ENCODE assay signal across 10 mouse cellular contexts in genomic region chr3:134237113-134237805, GRCm38 (mm10). TPM values are rescaled to one million over a fixed set of nuclear protein-coding genes. Genes with fewer than 3 reads are reported as not detected.
DNase-seq lines count a peak whose midpoint lies in the region; ATAC-seq and TF ChIP-seq lines count a peak whose summit lies in the region.
"Had no signal": no experiment of that assay in that cellular context is flagged by ENCODE, and none has a peak within 500 bp of the region (broad histone marks: within the 10 kb centered on the region; RNA-seq: fewer than 3 reads in every experiment).

No protein-coding gene starts in this region.

- H3K9me3 ChIP-seq in kidney, embryonic 15.5 days (replicated peaks) = no peaks in the 10 kb centered on the region
- H3K9me3 ChIP-seq in embryonic facial prominence, embryonic 14.5 days (ENCODE audit: control insufficient read depth, low read length) = no peaks in the 10 kb centered on the region
- no peaks in the 10 kb centered on the region for H3K9me3 ChIP-seq in intestine, postnatal 0 days (ENCODE audit: control insufficient read depth)

- WGBS in kidney, embryonic 15.5 days = 62% methylated on average over 3 of the region's 3 CpGs
- WGBS in embryonic facial prominence, embryonic 14.5 days = 56% methylated on average over 3 of the region's 3 CpGs
- 80% methylated on average over 3 of the region's 3 CpGs for WGBS in intestine, postnatal 0 days

- no peak for ATAC-seq in kidney, embryonic 15.5 days (replicated peaks; ENCODE audit: low FRiP score)
- no peak for ATAC-seq in embryonic facial prominence, embryonic 14.5 days (ENCODE audit: low read depth)
- ATAC-seq in intestine, postnatal 0 days = no peak

- peak overlapping the region; percentile 56 for H3K4me3 ChIP-seq in kidney, embryonic 15.5 days (replicated peaks)
- peak overlapping the region; percentile 51 for H3K4me3 ChIP-seq in embryonic facial prominence, embryonic 14.5 days (ENCODE audit: low read depth, low read length)
- 0 out of 2 replicates have a peak overlapping the region, but pooled peaks have one; percentile 51 for H3K4me3 ChIP-seq in intestine, postnatal 0 days (ENCODE audit: low read depth, low read length)

- peak overlapping the region; percentile 88 for H3K27ac ChIP-seq in kidney, embryonic 15.5 days
- H3K27ac ChIP-seq in embryonic facial prominence, embryonic 14.5 days (replicated peaks; ENCODE audit: low read depth, low read length) = peak overlapping the region; percentile 86
- no peak overlapping the region for H3K27ac ChIP-seq in intestine, postnatal 0 days (ENCODE audit: low read depth, low read length)

- no peak overlapping the region for H3K9ac ChIP-seq in kidney, embryonic 15.5 days
- H3K9ac ChIP-seq in embryonic facial prominence, embryonic 14.5 days (ENCODE audit: low read depth, low read length) = peak overlapping the region; percentile 67; the same call in 1 of the 2 replicates
- H3K9ac ChIP-seq in intestine, postnatal 0 days (ENCODE audit: low read depth, low read length) = no peak overlapping the region

- TF ChIP-seq CTCF in intestine, postnatal 0 days (IDR thresholded peaks at IDR 0.05; ENCODE audit: low read depth) = no peak

- peak overlapping the region; percentile 94 for H3K4me2 ChIP-seq in kidney, embryonic 15.5 days
- H3K4me2 ChIP-seq in embryonic facial prominence, embryonic 14.5 days (ENCODE audit: low read depth, low read length) = peak overlapping the region; percentile 77
- peak overlapping the region; percentile 89; the same call in 1 of the 2 replicates for H3K4me2 ChIP-seq in intestine, postnatal 0 days (replicated peaks; ENCODE audit: low read depth)

- H3K27me3 ChIP-seq in kidney, embryonic 15.5 days = no peaks in the 10 kb centered on the region
- no peaks in the 10 kb centered on the region for H3K27me3 ChIP-seq in embryonic facial prominence, embryonic 14.5 days (replicated peaks; ENCODE audit: control insufficient read depth, insufficient read depth, low read length)
- H3K27me3 ChIP-seq in intestine, postnatal 0 days (replicated peaks; ENCODE audit: control insufficient read depth, insufficient read depth, low read length) = 0 out of 2 replicates have a peak, but pooled peaks cover 3% of the 10 kb centered on the region

- H3K36me3 ChIP-seq in kidney, embryonic 15.5 days = no peaks in the 10 kb centered on the region
- H3K36me3 ChIP-seq in embryonic facial prominence, embryonic 14.5 days (ENCODE audit: control insufficient read depth, insufficient read depth, low read length) = no peaks in the 10 kb centered on the region
- H3K36me3 ChIP-seq in intestine, postnatal 0 days (ENCODE audit: control insufficient read depth, insufficient read depth) = no peaks in the 10 kb centered on the region

- DNase-seq in kidney, adult 18-20 months = no peak
- no peak for DNase-seq in embryonic facial prominence, embryonic 14.5 days (ENCODE audit: low spot score)
- peak; percentile 47 for DNase-seq in retina, embryonic 14.5 days (ENCODE audit: low spot score)
- DNase-seq in thymus, postnatal 36 days = no peak
- no peak for DNase-seq in ovary, postnatal 36 days (ENCODE audit: low spot score)
- no peak for DNase-seq in lung, postnatal 10 days
- DNase-seq: kidney, adult 8-10 months; lung, postnatal 4 days had no signal

- H3K4me1 ChIP-seq in kidney, embryonic 15.5 days = peaks cover 29% of the 10 kb centered on the region
- peaks cover 13% of the 10 kb centered on the region for H3K4me1 ChIP-seq in embryonic facial prominence, embryonic 14.5 days (ENCODE audit: control insufficient read depth, insufficient read depth, low read length)
- no peaks in the 10 kb centered on the region for H3K4me1 ChIP-seq in intestine, postnatal 0 days (replicated peaks; ENCODE audit: control insufficient read depth, insufficient read depth, low read length)

RNA-seq across cellular contexts. Expression of gene Cxxc4, which starts 1.0 kb away (rescaled TPM):
- polyA plus RNA-seq in kidney, embryonic 15.5 days (2015; fragmentation: Nextera tagmentation; extraction: Ambion mirVana) = 5.5 and 6.5 TPM in 2 replicates
- 5.4 and 6.1 TPM in 2 replicates for polyA plus RNA-seq in embryonic facial prominence, embryonic 14.5 days (2014; fragmentation: Nextera tagmentation; extraction: Ambion mirVana)
- polyA plus RNA-seq in intestine, postnatal 0 days (2015; fragmentation: Nextera tagmentation; extraction: Ambion mirVana) = 1.3 and 1.6 TPM in 2 replicates
